Mouse (Mus musculus): ENCODE results near the gene Actg1. TPM values are rescaled to one million over a fixed set of nuclear protein-coding genes. Genes with fewer than 3 reads are reported as not detected.

The Actg1 gene
- polyA plus RNA-seq, 1 experiment from 2014 or later = 2,814 TPM

- H3K9me3 ChIP-seq = no peaks in the 10 kb centered on the region
- ATAC-seq (ENCODE audit: insufficient number of reproducible peaks, insufficient read depth, low FRiP score, low TSS enrichment, low read depth) = no peak
- H3K4me1 ChIP-seq (replicated peaks) = peaks cover 66% of the 10 kb centered on the region
- 0 out of 2 replicates have a peak, but pooled peaks cover 2% of the 10 kb centered on the region for H3K27me3 ChIP-seq
- H3K36me3 ChIP-seq = no peaks in the 10 kb centered on the region
- H3K4me3 ChIP-seq (replicated peaks) = no peak overlapping the region
- no peak overlapping the region for H3K27ac ChIP-seq
- no peak overlapping the region for H3K9ac ChIP-seq (replicated peaks)
- WGBS = 55% methylated on average over 8 of the region's 8 CpGs
- no peak overlapping the region for H3K4me2 ChIP-seq
Measured at GRCm38 (mm10) chr11:120360062-120360461, 11.7 kb upstream of the Actg1 start.

- 78% methylated on average over 6 of the region's 6 CpGs for WGBS
- no peak overlapping the region for H3K4me2 ChIP-seq
- H3K9ac ChIP-seq (replicated peaks) = no peak overlapping the region
- H3K4me3 ChIP-seq (replicated peaks) = no peak overlapping the region
- ATAC-seq (ENCODE audit: insufficient number of reproducible peaks, insufficient read depth, low FRiP score, low TSS enrichment, low read depth) = no peak
- no peaks in the 10 kb centered on the region for H3K36me3 ChIP-seq
- H3K27ac ChIP-seq = 0 out of 2 replicates have a peak overlapping the region, but pooled peaks have one; percentile 92
- H3K27me3 ChIP-seq = 0 out of 2 replicates have a peak, but pooled peaks cover 2% of the 10 kb centered on the region
- H3K4me1 ChIP-seq (replicated peaks) = peaks cover 66% of the 10 kb centered on the region
- no peaks in the 10 kb centered on the region for H3K9me3 ChIP-seq
Measured at GRCm38 (mm10) chr11:120359391-120359790, 11.0 kb upstream of the Actg1 start.

- 15% methylated on average over 10 of the region's 10 CpGs for WGBS
- ATAC-seq (ENCODE audit: insufficient number of reproducible peaks, insufficient read depth, low FRiP score, low TSS enrichment, low read depth) = peak; percentile 74
- Histone ChIP-seq H3K27ac (peak overlapping the region; percentile 92), H3K4me3 (replicated peaks) (0 out of 2 replicates have a peak overlapping the region, but pooled peaks have one; percentile 3), H3K27me3 (0 out of 2 replicates have a peak, but pooled peaks cover 2% of the 10 kb centered on the region), H3K4me2 (peak overlapping the region; percentile 38), H3K9ac (replicated peaks) (0 out of 2 replicates have a peak overlapping the region, but pooled peaks have one; percentile 27), H3K36me3 (no peaks in the 10 kb centered on the region), H3K9me3 (no peaks in the 10 kb centered on the region), H3K4me1 (replicated peaks) (peaks cover 72% of the 10 kb centered on the region)
Measured at GRCm38 (mm10) chr11:120357791-120358401, 9.6 kb upstream of the Actg1 start.

DNA sequence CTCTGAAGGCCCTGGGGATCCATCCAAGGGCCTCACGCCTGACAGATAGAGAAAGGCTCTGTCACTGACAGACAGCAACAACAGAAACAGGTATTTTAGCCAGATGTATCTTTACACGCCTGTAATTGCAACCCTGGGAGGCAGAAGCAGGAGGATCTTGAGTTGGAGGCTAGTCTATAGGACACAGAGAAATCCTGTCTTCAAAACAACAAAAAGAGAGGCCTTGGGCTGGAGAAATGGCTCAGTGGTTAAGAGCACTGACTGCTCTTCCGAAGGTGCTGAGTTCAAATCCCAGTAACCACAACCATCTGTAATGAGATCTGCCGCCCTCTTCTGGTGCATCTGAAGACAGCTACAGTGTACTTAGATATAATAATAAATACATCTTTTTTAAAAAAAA is 8.6 kb upstream of the Actg1 start:
- no peak overlapping the region for H3K9ac ChIP-seq (replicated peaks)
- peaks cover 71% of the 10 kb centered on the region for H3K4me1 ChIP-seq (replicated peaks)
- H3K36me3 ChIP-seq = no peaks in the 10 kb centered on the region
- no peak overlapping the region for H3K4me2 ChIP-seq
- WGBS = 96% methylated on average over 4 of the region's 4 CpGs
- H3K27me3 ChIP-seq = 0 out of 2 replicates have a peak, but pooled peaks cover 2% of the 10 kb centered on the region
- no peak overlapping the region for H3K4me3 ChIP-seq (replicated peaks)
- H3K27ac ChIP-seq = peak overlapping the region; percentile 92
- ATAC-seq (ENCODE audit: insufficient number of reproducible peaks, insufficient read depth, low FRiP score, low TSS enrichment, low read depth) = no peak
- no peaks in the 10 kb centered on the region for H3K9me3 ChIP-seq

DNA sequence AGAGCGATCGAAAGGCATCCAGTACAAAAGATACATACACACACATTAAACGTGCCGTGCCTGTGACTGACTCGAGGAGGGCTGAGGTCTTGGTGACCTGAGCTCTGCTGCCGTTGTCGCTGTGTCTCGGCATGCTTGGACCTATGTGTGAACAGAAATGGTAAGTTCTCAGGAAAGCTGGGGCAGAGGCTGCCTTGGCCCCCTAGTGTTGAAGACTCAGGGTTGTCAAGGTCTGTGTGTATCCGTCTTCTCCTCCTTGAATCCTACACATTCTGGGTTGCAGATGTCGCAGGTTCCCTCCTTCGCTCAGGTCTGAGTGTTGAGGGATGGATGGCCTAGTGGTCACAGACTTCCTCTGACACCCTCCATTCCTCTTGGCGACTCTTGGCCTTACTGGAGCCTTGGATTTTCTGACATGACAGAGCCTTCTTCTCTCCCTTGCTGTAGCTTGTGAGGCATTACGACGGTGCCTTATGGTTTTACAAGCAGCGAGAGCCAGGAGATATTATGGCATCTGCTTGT is 8.0 kb upstream of the Actg1 start:
- H3K36me3 ChIP-seq = peaks cover 3% of the 10 kb centered on the region; the same call in 1 of the 2 replicates
- no peaks in the 10 kb centered on the region for H3K27me3 ChIP-seq
- ATAC-seq (ENCODE audit: insufficient number of reproducible peaks, insufficient read depth, low FRiP score, low TSS enrichment, low read depth) = no peak
- H3K27ac ChIP-seq = peak overlapping the region; percentile 92
- H3K9ac ChIP-seq (replicated peaks) = no peak overlapping the region
- H3K9me3 ChIP-seq = no peaks in the 10 kb centered on the region
- H3K4me3 ChIP-seq (replicated peaks) = no peak overlapping the region
- WGBS = 80% methylated on average over 15 of the region's 15 CpGs
- H3K4me1 ChIP-seq (replicated peaks) = peaks cover 71% of the 10 kb centered on the region
- H3K4me2 ChIP-seq = no peak overlapping the region

GRCm38 (mm10) chr11:120355277-120356039 is 7.1 kb upstream of the Actg1 start:
- 68% methylated on average over 5 of the region's 5 CpGs for WGBS
- H3K27ac ChIP-seq = no peak overlapping the region

GRCm38 (mm10) chr11:120354304-120355276 is 6.2 kb upstream of the Actg1 start:
- Histone ChIP-seq H3K27me3 (no peaks in the 10 kb centered on the region), H3K4me2 (no peak overlapping the region), H3K9ac (replicated peaks) (no peak overlapping the region), H3K4me1 (replicated peaks) (peaks cover 64% of the 10 kb centered on the region), H3K27ac (no peak overlapping the region), H3K36me3 (peaks cover 5% of the 10 kb centered on the region; the same call in 1 of the 2 replicates), H3K9me3 (no peaks in the 10 kb centered on the region), H3K4me3 (replicated peaks) (no peak overlapping the region)
- WGBS = 86% methylated on average over 17 of the region's 17 CpGs
- no peak for ATAC-seq (ENCODE audit: insufficient number of reproducible peaks, insufficient read depth, low FRiP score, low TSS enrichment, low read depth)

More at GRCm38 (mm10) chr11:120355277-120356039, 7.1 kb upstream of the Actg1 start:
- Histone ChIP-seq H3K4me1 (replicated peaks) (peaks cover 71% of the 10 kb centered on the region), H3K9me3 (no peaks in the 10 kb centered on the region), H3K4me3 (replicated peaks) (no peak overlapping the region), H3K36me3 (peaks cover 5% of the 10 kb centered on the region; the same call in 1 of the 2 replicates), H3K4me2 (no peak overlapping the region), H3K27me3 (no peaks in the 10 kb centered on the region), H3K9ac (replicated peaks) (no peak overlapping the region)
- no peak for ATAC-seq (ENCODE audit: insufficient number of reproducible peaks, insufficient read depth, low FRiP score, low TSS enrichment, low read depth)

DNA sequence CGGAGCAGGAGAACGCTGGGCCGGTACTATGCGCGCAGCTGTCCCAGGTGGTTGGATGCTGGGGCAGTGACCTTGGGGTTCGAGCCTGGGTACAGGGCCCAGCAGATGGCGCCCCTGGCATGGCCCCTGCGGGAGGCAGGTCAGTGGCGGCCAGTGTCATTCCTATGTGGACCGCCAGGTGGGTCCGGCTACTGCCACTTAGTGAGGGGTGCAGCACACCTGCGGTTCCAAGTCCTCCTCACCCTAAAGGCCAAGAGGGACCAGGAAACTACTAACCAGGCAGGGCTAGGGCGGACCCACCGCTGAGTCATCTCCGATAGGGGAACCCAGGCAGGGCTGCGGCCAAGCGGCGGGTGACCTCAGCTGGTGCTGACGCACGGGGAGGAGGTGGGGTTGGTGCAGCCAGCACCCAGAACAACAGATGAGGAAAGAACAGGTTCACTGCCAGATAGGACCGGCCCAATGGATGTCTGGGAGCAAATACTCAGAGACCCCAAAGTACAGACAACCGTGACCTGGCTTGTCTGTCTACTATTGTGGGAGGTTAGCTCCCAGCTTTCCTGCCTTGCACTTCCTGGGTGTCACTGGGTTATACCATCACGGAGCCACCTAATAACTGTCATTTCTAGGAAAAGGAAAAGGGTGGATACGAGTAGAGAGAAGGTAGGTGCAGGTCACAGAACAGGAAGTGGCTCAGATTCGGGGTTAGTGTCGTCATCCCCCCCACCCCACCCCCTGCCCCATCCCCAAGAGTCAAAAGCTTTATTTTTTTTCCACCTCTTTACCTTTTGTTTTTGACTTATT is 5.4 kb upstream of the Actg1 start:
- 25% methylated on average over 26 of the region's 26 CpGs for WGBS
- peak overlapping the region; percentile 1; the same call in 1 of the 2 replicates for H3K4me2 ChIP-seq
- H3K27me3 ChIP-seq = no peaks in the 10 kb centered on the region
- H3K27ac ChIP-seq = peak overlapping the region; percentile 100
- H3K4me3 ChIP-seq (replicated peaks) = no peak overlapping the region
- no peak overlapping the region; the same call in 1 of the 2 replicates for H3K9ac ChIP-seq (replicated peaks)
- no peaks in the 10 kb centered on the region for H3K9me3 ChIP-seq
- H3K4me1 ChIP-seq (replicated peaks) = peaks cover 62% of the 10 kb centered on the region
- ATAC-seq (ENCODE audit: insufficient number of reproducible peaks, insufficient read depth, low FRiP score, low TSS enrichment, low read depth) = no peak
- peaks cover 5% of the 10 kb centered on the region; the same call in 1 of the 2 replicates for H3K36me3 ChIP-seq

DNA sequence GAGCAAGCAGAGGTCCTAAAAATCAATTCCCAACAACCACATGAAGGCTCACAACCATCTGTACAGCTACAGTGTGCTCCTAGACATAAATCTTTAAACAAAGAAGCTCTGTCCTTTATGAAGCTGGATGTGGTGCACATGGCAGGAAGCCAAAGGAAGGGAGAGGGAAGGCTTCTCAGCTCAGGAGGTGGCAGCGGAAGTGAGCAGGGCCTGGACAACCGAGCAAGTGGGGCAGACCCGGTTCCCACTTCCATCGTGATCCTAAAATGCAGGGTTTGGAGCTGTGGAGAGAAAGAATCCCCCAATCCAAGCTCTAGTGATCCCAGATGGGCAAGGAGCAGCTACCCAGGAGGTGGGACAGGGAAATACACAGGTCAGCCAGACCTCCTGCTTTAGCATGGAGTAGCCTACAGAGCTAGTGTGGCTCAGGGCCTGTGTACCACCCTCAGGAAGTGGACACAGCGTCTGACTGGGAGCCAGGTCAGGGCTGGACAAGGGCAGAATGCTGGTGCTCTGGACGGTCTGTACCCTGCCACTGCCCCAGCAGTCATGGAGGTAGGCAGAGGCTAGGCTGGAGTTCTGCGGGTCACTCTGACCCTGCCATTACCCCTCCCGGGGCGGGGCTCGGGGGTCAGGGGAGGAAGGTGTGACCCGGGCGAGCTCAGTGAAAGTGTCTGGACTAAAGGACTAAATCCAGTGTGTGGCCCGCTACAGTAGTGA is 4.4 kb upstream of the Actg1 start:
- H3K4me1 ChIP-seq (replicated peaks) = peaks cover 52% of the 10 kb centered on the region
- H3K36me3 ChIP-seq = peaks cover 5% of the 10 kb centered on the region; the same call in 1 of the 2 replicates
- no peak overlapping the region for H3K4me3 ChIP-seq (replicated peaks)
- peak overlapping the region; percentile 100 for H3K27ac ChIP-seq
- H3K9me3 ChIP-seq = no peaks in the 10 kb centered on the region
- WGBS = 65% methylated on average over 13 of the region's 13 CpGs
- H3K4me2 ChIP-seq = no peak overlapping the region
- no peak for ATAC-seq (ENCODE audit: insufficient number of reproducible peaks, insufficient read depth, low FRiP score, low TSS enrichment, low read depth)
- peak overlapping the region; percentile 27; the same call in 1 of the 2 replicates for H3K9ac ChIP-seq (replicated peaks)
- H3K27me3 ChIP-seq = no peaks in the 10 kb centered on the region

Measured in limb, embryonic 12.5 days (tissue).